Mouse (Mus musculus): ENCODE results near the gene Akap2. TPM values are rescaled to one million over a fixed set of nuclear protein-coding genes. Genes with fewer than 3 reads are reported as not detected.
A peak's percentile ranks its signal among the peaks of the same experiment; 100 is the strongest.

The Akap2 gene
- polyA plus RNA-seq (2021) = 99.3 TPM

DNA sequence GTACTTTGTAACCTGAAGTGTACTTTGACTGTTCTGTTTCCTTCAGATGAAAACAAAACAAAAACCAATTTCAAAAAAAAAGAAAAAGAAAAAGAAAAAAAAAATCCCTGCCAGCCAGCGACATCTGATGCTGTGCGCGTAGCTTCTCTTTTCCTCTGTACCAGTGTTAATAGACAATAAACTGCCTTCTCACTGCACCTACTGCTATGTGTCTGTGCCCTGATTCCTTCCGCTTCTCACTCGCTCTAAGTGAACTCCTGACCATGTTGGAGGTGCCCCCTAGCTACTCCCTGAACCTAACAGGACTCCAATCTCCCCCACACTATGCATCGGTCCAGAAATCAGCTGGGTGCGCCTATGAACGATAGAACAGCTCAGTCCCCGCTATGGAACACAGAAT, at the start of gene Akap2:
Gene Akap2, plus strand, starts transcription at position 304 of the 400 bp plus-strand sequence.
- ChIA-PET CTCF (no interaction called here), POLR2A (no interaction called here)
- H3K27me3 ChIP-seq = no peaks in the 10 kb centered on the region
- TF ChIP-seq CTCF (IDR thresholded peaks at IDR 0.05) = no peak
- in situ Hi-C loops (cut with MboI; ENCODE audit: low pct_unique_long_range_greater_than_20kb) = no loop called here
- ATAC-seq (no peak), DNase-seq (ENCODE audit: low read depth, low spot score) (no peak)

DNA sequence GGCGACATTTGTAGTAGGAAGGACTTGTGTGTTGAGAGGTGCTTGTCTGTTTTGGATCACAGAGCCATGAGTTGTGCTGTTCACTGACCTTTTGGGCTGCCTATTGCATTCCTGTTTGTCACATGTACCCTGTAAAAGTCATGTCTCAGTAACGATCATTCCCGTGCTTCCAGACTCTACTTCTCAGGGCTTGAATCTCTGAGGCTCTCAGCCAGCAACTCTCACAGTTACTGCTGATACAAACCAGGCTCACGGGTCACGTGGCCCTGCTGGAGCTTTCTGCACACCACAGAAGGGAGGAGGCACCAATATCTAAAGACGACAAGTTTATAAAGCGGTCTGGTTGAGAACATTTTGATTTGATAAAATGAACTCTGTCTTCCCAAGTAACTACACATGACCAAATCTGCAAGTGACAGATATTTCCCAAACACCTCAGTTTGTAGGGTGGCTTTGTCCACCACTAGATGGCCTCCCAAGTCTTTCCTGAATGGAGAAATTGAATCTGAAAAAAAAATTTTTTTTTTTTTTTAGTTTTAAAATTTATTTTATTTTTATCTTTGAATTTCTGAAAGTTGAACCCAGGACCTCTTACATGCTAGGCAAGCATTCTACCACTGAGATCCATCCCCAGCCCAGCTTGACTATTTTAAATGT, 46.5 kb upstream of the Akap2 start:
- ATAC-seq (no peak), DNase-seq (ENCODE audit: low read depth, low spot score) (no peak)
- ChIA-PET CTCF (interaction anchor here (0.7 to 3.4 kb wide), 14 partner anchors 9 to 231 kb away, joined by 3 to 23 read pairs (median 4); no protein-coding TSS in a partner anchor), POLR2A (no interaction called here)
- H3K27me3 ChIP-seq = no peaks in the 10 kb centered on the region
- in situ Hi-C loops (cut with MboI; ENCODE audit: low pct_unique_long_range_greater_than_20kb) = loop anchor here (5.0 kb wide), 3 partner anchors 111 to 406 kb away; no protein-coding TSS in a partner anchor
- TF ChIP-seq CTCF (IDR thresholded peaks at IDR 0.05) = peak; percentile 55

DNA sequence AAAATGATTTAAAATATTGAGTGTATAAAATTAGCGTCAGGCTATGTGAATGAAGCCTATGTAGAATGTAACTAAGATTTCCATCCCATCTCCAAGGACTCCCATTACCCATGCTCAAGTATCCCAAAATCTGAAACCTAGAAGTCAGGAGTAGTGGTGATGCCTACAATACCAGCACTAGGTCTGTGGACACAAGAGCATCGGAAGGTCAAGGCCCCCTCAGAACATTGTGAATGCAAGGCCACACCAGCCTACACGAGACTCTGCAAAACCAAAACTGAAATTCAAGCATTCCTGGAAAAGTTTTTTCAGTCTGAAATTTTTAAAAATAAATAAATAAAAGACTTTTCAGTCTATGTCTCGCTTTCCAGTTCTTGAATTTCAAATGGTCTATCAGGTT, 44.9 kb upstream of the Akap2 start:
- in situ Hi-C loops (cut with MboI; ENCODE audit: low pct_unique_long_range_greater_than_20kb) = loop anchor here (5.0 kb wide), 3 partner anchors 110 to 405 kb away; no protein-coding TSS in a partner anchor
- POLR2A ChIA-PET = no interaction called here
- TF ChIP-seq CTCF (IDR thresholded peaks at IDR 0.05) = no peak
- H3K27me3 ChIP-seq = no peaks in the 10 kb centered on the region
- CTCF ChIA-PET = interaction anchor here (0.9 to 3.4 kb wide), 6 partner anchors 123 to 230 kb away, joined by 3 to 23 read pairs (median 3); no protein-coding TSS in a partner anchor
- DNase-seq (ENCODE audit: low read depth, low spot score) (no peak), ATAC-seq (no peak)

DNA sequence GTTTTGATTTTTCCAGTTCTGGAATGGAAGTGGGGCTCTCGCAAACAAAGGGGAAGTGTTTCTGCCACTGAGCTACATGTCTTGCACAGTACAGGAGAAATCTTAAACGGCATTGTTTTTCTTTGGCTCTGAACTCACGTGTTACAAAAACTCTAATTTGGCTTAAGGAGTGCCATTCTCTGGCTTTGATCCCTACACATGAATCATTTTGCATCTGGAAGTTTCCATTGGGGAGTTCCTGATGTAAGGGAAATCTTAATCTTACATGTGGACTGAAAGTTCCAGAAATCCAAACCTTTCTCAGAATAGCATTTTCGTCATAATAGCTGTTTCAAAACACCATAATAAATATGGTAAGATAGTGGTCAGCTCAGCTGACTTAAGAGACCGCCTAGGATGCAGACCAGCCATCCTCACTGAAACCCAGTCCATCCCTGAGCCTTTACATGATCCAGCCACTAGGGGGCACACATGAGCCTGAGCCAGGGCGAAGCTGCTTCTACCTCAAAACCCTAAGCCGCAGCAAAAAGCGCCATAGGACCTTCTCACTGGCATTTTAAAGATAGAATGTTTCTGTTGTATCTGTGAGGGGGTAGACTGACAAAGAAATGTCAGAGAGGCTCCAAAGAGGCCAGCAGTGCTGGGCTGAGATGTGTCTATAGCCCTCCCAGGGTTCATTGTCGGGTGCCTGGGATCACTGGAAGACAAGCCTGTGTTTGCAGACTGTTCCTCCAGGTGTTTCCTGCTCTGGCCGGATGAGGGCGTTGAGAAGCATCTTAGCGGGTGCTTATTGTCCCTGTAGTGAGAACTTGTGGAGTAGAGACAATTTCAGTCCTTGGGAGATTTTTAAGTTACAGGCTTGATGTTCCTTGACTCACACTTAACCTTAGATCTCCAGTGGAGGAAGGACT, 44.2 kb upstream of the Akap2 start:
- ChIA-PET POLR2A (no interaction called here), CTCF (interaction anchor here (0.6 to 3.4 kb wide), 7 partner anchors 122 to 422 kb away, joined by 3 to 23 read pairs (median 3); no protein-coding TSS in a partner anchor)
- H3K27me3 ChIP-seq = no peaks in the 10 kb centered on the region
- peak; percentile 70 for TF ChIP-seq CTCF (IDR thresholded peaks at IDR 0.05)
- ATAC-seq (no peak), DNase-seq (ENCODE audit: low read depth, low spot score) (peak; percentile 39)
- in situ Hi-C loops (cut with MboI; ENCODE audit: low pct_unique_long_range_greater_than_20kb) = loop anchor here (5.0 kb wide), 3 partner anchors 109 to 404 kb away; no protein-coding TSS in a partner anchor

DNA sequence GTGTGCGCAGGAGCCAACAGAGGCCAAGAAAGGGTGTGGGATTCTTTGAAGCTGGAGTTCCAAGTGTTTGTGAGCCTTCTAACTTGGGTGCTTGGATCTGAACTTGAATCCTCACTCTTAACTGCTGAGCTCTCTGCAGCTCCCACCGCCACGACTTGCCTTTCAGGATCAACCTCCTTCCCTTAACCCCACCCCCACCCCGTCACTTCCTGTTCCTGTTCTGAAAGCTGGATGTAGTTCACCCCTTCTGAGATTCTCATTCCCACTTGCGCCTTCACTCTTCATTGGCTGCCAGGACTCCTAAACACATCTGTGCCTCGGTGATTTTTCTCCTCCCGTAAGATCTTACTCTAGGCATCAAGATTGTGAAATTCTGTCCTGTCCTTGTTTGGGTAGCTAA, 43.1 kb upstream of the Akap2 start:
- H3K27me3 ChIP-seq = no peaks in the 10 kb centered on the region
- POLR2A ChIA-PET = interaction anchor here (0.6 kb wide), 1 partner anchor 218 kb away, joined by 3 read pairs; no protein-coding TSS in a partner anchor
- ATAC-seq (no peak), DNase-seq (ENCODE audit: low read depth, low spot score) (no peak)
- CTCF ChIA-PET = interaction anchor here (1.1 kb wide), 1 partner anchor 28 kb away, joined by 3 read pairs; no protein-coding TSS in a partner anchor
- in situ Hi-C loops (cut with MboI; ENCODE audit: low pct_unique_long_range_greater_than_20kb) = loop anchor here (5.0 kb wide), 3 partner anchors 108 to 403 kb away; no protein-coding TSS in a partner anchor
- TF ChIP-seq CTCF (IDR thresholded peaks at IDR 0.05) = no peak

DNA sequence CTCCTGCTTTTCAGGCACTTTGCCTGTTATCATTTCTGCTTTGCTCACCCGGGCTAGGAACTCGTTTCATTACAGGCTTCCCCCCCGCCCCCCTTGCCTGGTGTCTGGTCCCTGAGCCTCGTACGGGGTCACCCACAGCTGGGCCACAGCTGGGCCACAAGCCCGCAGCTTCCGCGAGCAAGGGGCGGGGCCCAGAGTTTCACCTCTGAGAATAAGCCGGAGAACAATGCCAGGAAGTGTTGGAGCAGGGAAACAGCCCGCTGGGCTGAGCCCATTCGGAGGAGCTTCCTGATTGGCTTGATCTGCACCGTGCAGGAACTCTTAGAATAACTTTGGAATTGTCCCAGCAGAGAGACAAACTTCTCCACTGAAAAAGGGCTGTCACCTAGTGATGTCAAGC, 42.1 kb upstream of the Akap2 start:
- TF ChIP-seq CTCF (IDR thresholded peaks at IDR 0.05) = no peak
- POLR2A ChIA-PET = interaction anchor here (1.1 kb wide), 1 partner anchor 107 kb away, joined by 3 read pairs; no protein-coding TSS in a partner anchor
- H3K27me3 ChIP-seq = no peaks in the 10 kb centered on the region
- no peak for DNase-seq (ENCODE audit: low read depth, low spot score)
- in situ Hi-C loops (cut with MboI; ENCODE audit: low pct_unique_long_range_greater_than_20kb) = no loop called here
- CTCF ChIA-PET = interaction anchor here (1.1 kb wide), 1 partner anchor 27 kb away, joined by 3 read pairs; no protein-coding TSS in a partner anchor
- ATAC-seq = no peak

DNA sequence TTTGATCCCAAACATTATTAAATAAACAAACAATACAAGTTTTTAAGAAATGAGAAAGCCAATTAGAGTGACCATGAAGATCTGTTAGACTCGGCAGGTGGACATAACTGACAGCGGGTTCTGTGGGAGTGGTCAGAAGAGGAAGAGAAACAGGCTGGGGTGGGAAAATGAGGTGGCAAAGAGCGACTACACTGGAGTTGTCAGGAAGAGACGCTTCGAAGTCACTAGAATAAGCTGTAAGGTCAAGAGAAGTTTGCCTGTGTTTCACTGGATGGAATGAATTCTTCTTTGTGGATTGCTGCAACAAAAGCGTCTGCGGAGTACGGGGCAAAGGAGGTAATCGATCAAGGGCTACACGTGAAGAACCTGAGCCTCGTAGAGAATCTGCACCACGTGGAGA, 39.5 kb upstream of the Akap2 start:
- in situ Hi-C loops (cut with MboI; ENCODE audit: low pct_unique_long_range_greater_than_20kb) = no loop called here
- no peak for ATAC-seq

DNA sequence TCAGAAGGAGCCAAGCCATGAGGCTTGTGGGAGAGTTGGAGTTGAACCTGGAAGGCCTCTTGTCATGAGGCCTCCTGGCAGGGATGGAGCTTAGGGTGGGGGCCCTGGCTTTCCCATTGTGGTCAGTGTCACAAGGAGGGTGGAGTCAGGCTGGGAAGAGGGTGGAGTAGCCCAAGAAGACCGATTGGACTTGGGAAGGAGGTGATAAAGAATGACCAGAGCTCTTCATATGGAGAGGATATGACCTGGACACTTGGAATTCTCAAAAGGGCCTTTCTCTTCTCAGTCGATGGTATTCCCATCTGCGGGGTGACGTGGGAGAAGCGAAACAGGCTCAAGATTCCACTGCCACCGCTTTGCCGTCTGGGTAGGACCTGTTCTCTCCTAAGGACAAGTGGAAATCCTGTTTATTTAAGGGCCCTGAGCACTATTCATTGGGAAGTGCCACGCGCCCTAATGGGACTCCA, 38.4 kb upstream of the Akap2 start:
- H3K27me3 ChIP-seq = no peaks in the 10 kb centered on the region
- ChIA-PET CTCF (interaction anchor here (1.0 to 1.6 kb wide), 2 partner anchors 8 to 110 kb away, joined by 3 to 6 read pairs; no protein-coding TSS in a partner anchor), POLR2A (no interaction called here)
- DNase-seq (ENCODE audit: low read depth, low spot score) (no peak), ATAC-seq (no peak)
- TF ChIP-seq CTCF (IDR thresholded peaks at IDR 0.05) = no peak
- in situ Hi-C loops (cut with MboI; ENCODE audit: low pct_unique_long_range_greater_than_20kb) = no loop called here

More for the DNA sequence above, 39.5 kb upstream of the Akap2 start:
- no peak for TF ChIP-seq CTCF (IDR thresholded peaks at IDR 0.05)
- DNase-seq (ENCODE audit: low read depth, low spot score) = no peak
- POLR2A ChIA-PET = no interaction called here
- no peaks in the 10 kb centered on the region for H3K27me3 ChIP-seq
- CTCF ChIA-PET = no interaction called here

DNA sequence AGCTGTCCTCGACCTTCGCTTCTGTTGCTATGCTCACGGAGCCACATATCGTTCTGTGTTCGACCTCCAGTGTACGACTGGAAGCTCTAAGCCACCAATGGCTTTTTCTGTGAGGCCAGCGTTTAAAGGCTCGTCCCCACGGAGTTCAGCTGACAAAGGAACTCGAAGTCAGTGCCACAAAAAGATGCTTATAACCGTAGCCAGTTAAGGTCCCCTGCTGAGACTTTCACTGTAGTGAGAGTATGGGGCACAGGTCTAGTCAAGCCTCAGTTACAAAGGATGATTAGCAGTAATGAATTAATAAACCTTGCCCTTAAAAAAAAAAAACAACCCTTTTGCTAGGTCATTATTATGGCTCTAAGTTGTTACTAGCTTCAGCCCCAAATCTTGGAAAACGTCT, 37.3 kb upstream of the Akap2 start:
- no peak for TF ChIP-seq CTCF (IDR thresholded peaks at IDR 0.05)
- in situ Hi-C loops (cut with MboI; ENCODE audit: low pct_unique_long_range_greater_than_20kb) = no loop called here

DNA sequence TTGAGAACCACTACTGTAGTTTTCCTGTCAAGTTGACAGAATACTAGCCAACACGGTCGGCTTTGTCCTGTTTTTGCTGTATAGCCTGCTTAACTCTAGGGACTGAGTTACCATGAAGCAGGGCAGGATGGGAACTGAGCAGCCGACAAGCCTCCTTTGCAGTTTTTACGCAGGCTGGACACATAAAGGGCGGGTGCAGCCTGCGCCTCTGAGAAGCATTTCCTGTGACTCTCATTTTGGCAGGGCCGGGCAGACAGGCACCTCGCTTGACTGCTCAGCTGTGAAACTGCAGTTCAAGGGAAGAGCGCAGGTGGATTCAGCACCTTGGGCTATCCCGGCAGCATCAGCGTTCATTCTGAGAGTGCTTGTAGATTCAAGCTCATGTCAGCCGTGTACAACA, 35.9 kb upstream of the Akap2 start:
- DNase-seq (ENCODE audit: low read depth, low spot score) = peak; percentile 64
- peak; percentile 67 for ATAC-seq
- in situ Hi-C loops (cut with MboI; ENCODE audit: low pct_unique_long_range_greater_than_20kb) = no loop called here
- CTCF ChIA-PET = no interaction called here
- no peak for TF ChIP-seq CTCF (IDR thresholded peaks at IDR 0.05)
- no peaks in the 10 kb centered on the region for H3K27me3 ChIP-seq
- POLR2A ChIA-PET = no interaction called here

More for the DNA sequence above, 37.3 kb upstream of the Akap2 start:
- no peak for DNase-seq (ENCODE audit: low read depth, low spot score)
- no peaks in the 10 kb centered on the region for H3K27me3 ChIP-seq
- POLR2A ChIA-PET = no interaction called here
- CTCF ChIA-PET = interaction anchor here (1.6 kb wide), 1 partner anchor 9 kb away, joined by 6 read pairs; no protein-coding TSS in a partner anchor
- no peak for ATAC-seq

All from Patski (cell line).